Comparison of ENCODE assay signal across 11 mouse cellular contexts in the genomic region with DNA sequence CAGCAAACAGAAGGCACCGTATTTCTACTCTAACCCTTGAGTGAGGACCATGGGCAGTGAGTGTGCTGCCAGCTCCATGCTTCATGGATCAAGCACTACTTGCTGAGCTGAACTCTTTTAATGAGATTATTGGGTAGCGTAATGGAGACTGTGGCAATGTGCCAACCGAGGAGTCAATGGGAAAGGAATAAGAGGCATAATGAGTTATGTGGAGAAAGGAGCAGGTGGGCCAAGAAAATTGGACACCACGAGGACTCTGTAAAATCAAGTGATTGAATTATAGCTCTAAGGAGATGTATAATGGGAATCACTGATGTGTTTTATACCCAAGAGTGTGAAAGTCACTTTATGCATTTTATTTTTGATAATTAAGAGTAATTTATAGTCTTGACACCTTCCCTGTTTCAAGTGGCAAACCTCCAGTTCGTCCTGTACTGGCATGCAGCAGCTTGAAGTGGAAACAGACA.
DNase-seq lines count a peak whose midpoint lies in the region; ATAC-seq and TF ChIP-seq lines count a peak whose summit lies in the region.
"Had no signal": no experiment of that assay in that cellular context is flagged by ENCODE, and none has a peak within 500 bp of the region (broad histone marks: within the 10 kb centered on the region; RNA-seq: fewer than 3 reads in every experiment).

No protein-coding gene starts in this region.

- H3K36me3 ChIP-seq in embryonic facial prominence, embryonic 12.5 days, result no peaks in the 10 kb centered on the region
- H3K36me3 ChIP-seq in embryonic facial prominence, embryonic 10.5 days (replicated peaks), result no peaks in the 10 kb centered on the region
- no peaks in the 10 kb centered on the region for H3K36me3 ChIP-seq in neural tube, embryonic 12.5 days
- no peaks in the 10 kb centered on the region for H3K36me3 ChIP-seq in neural tube, embryonic 15.5 days
- H3K36me3 ChIP-seq in limb, embryonic 14.5 days (ENCODE audit: control insufficient read depth, insufficient read depth, low read length), result no peaks in the 10 kb centered on the region
- H3K36me3 ChIP-seq: liver, embryonic 12.5 days had no signal

- no peak overlapping the region for H3K4me2 ChIP-seq in embryonic facial prominence, embryonic 12.5 days (replicated peaks)
- no peak overlapping the region for H3K4me2 ChIP-seq in neural tube, embryonic 12.5 days (replicated peaks)
- H3K4me2 ChIP-seq in neural tube, embryonic 15.5 days, result no peak overlapping the region
- no peak overlapping the region for H3K4me2 ChIP-seq in limb, embryonic 14.5 days (replicated peaks; ENCODE audit: low read depth, low read length, severe bottlenecking)
- H3K4me2 ChIP-seq: liver, embryonic 12.5 days had no signal

- no peak for DNase-seq in embryonic facial prominence, embryonic 10.5 days (ENCODE audit: low spot score)
- DNase-seq in limb, embryonic 14.5 days (ENCODE audit: low spot score), result peak; percentile 17
- no peak for DNase-seq in lung, adult 18-20 months
- DNase-seq in right cerebral cortex, postnatal 4 days, result no peak
- DNase-seq in MN1 (ENCODE audit: low spot score), result no peak
- DNase-seq: B cell, adult 2 months; lung, postnatal 36 days had no signal

- no peaks in the 10 kb centered on the region for H3K9me3 ChIP-seq in embryonic facial prominence, embryonic 12.5 days
- H3K9me3 ChIP-seq in embryonic facial prominence, embryonic 10.5 days, result no peaks in the 10 kb centered on the region
- H3K9me3 ChIP-seq in neural tube, embryonic 12.5 days, result no peaks in the 10 kb centered on the region
- no peaks in the 10 kb centered on the region for H3K9me3 ChIP-seq in neural tube, embryonic 15.5 days (replicated peaks)
- no peaks in the 10 kb centered on the region for H3K9me3 ChIP-seq in limb, embryonic 14.5 days (ENCODE audit: control insufficient read depth, low read length)
- H3K9me3 ChIP-seq: liver, embryonic 12.5 days had no signal

- H3K27me3 ChIP-seq in embryonic facial prominence, embryonic 12.5 days, result no peaks in the 10 kb centered on the region
- no peaks in the 10 kb centered on the region for H3K27me3 ChIP-seq in embryonic facial prominence, embryonic 10.5 days (replicated peaks; ENCODE audit: low read depth, poor library complexity, severe bottlenecking)
- H3K27me3 ChIP-seq in neural tube, embryonic 12.5 days (replicated peaks), result no peaks in the 10 kb centered on the region
- no peaks in the 10 kb centered on the region for H3K27me3 ChIP-seq in neural tube, embryonic 15.5 days (replicated peaks)
- H3K27me3 ChIP-seq in limb, embryonic 14.5 days (ENCODE audit: control insufficient read depth, insufficient read depth, low read length), result no peaks in the 10 kb centered on the region
- H3K27me3 ChIP-seq: liver, embryonic 12.5 days had no signal

- no peak for TF ChIP-seq POLR2A in limb, embryonic 14.5 days (IDR thresholded peaks at IDR 0.05; ENCODE audit: borderline replicate concordance, extremely low read depth, insufficient read depth, insufficient read length)

- H3K27ac ChIP-seq in embryonic facial prominence, embryonic 12.5 days, result no peak overlapping the region
- no peak overlapping the region for H3K27ac ChIP-seq in embryonic facial prominence, embryonic 10.5 days (replicated peaks)
- H3K27ac ChIP-seq in neural tube, embryonic 12.5 days, result no peak overlapping the region
- no peak overlapping the region for H3K27ac ChIP-seq in neural tube, embryonic 15.5 days (replicated peaks)
- H3K27ac ChIP-seq in limb, embryonic 14.5 days (replicated peaks; ENCODE audit: low read depth, low read length), result no peak overlapping the region
- H3K27ac ChIP-seq: liver, embryonic 12.5 days had no signal

- 0 out of 2 replicates have a peak, but pooled peaks have one; percentile 28 for ATAC-seq in embryonic facial prominence, embryonic 12.5 days (ENCODE audit: insufficient number of reproducible peaks, insufficient read depth, low FRiP score, low TSS enrichment)
- peak; percentile 70 for ATAC-seq in neural tube, embryonic 12.5 days (ENCODE audit: low FRiP score, low read depth)
- ATAC-seq in neural tube, embryonic 15.5 days (ENCODE audit: low FRiP score), result no peak; the same call in 1 of the 2 replicates
- ATAC-seq in limb, embryonic 14.5 days (ENCODE audit: low FRiP score, low read depth), result peak; percentile 23; the same call in 1 of the 2 replicates
- ATAC-seq: liver, embryonic 12.5 days had no signal

- WGBS in embryonic facial prominence, embryonic 12.5 days, result 66% methylated on average over 5 of the region's 5 CpGs
- WGBS in embryonic facial prominence, embryonic 10.5 days, result 85% methylated on average over 5 of the region's 5 CpGs
- WGBS in neural tube, embryonic 12.5 days, result 49% methylated on average over 5 of the region's 5 CpGs
- WGBS in neural tube, embryonic 15.5 days, result 29% methylated on average over 5 of the region's 5 CpGs
- 32% methylated on average over 5 of the region's 5 CpGs for WGBS in limb, embryonic 14.5 days

- H3K4me1 ChIP-seq in embryonic facial prominence, embryonic 12.5 days, result no peaks in the 10 kb centered on the region
- H3K4me1 ChIP-seq in embryonic facial prominence, embryonic 10.5 days, result no peaks in the 10 kb centered on the region
- no peaks in the 10 kb centered on the region for H3K4me1 ChIP-seq in neural tube, embryonic 12.5 days
- H3K4me1 ChIP-seq in neural tube, embryonic 15.5 days, result no peaks in the 10 kb centered on the region
- no peaks in the 10 kb centered on the region for H3K4me1 ChIP-seq in limb, embryonic 14.5 days (ENCODE audit: control insufficient read depth, insufficient read depth, low read length)
- H3K4me1 ChIP-seq: liver, embryonic 12.5 days had no signal

- H3K4me3 ChIP-seq in embryonic facial prominence, embryonic 12.5 days, result no peak overlapping the region
- no peak overlapping the region for H3K4me3 ChIP-seq in embryonic facial prominence, embryonic 10.5 days
- no peak overlapping the region for H3K4me3 ChIP-seq in neural tube, embryonic 12.5 days
- H3K4me3 ChIP-seq in neural tube, embryonic 15.5 days (replicated peaks), result no peak overlapping the region
- H3K4me3 ChIP-seq in limb, embryonic 14.5 days (replicated peaks; ENCODE audit: low read length), result no peak overlapping the region
- H3K4me3 ChIP-seq: liver, embryonic 12.5 days had no signal

- H3K9ac ChIP-seq in embryonic facial prominence, embryonic 12.5 days, result no peak overlapping the region
- no peak overlapping the region for H3K9ac ChIP-seq in neural tube, embryonic 12.5 days
- H3K9ac ChIP-seq in neural tube, embryonic 15.5 days (replicated peaks), result no peak overlapping the region
- no peak overlapping the region for H3K9ac ChIP-seq in limb, embryonic 14.5 days (ENCODE audit: low read depth, low read length, severe bottlenecking)
- H3K9ac ChIP-seq: liver, embryonic 12.5 days had no signal
